25 mouse cellular contexts compared by ENCODE assay signal in genomic region chr13:29359341-29359740, GRCm38 (mm10).
A peak's percentile ranks its signal among the peaks of the same experiment; 100 is the strongest.
DNase-seq lines count a peak whose midpoint lies in the region; ATAC-seq and TF ChIP-seq lines count a peak whose summit lies in the region.
"Had no signal": no experiment of that assay in that cellular context is flagged by ENCODE, and none has a peak within 500 bp of the region (broad histone marks: within the 10 kb centered on the region; RNA-seq: fewer than 3 reads in every experiment).

No protein-coding gene starts in this region.

- peaks cover 39% of the 10 kb centered on the region for H3K4me1 ChIP-seq in kidney, embryonic 15.5 days
- H3K4me1 ChIP-seq in kidney, postnatal 0 days (replicated peaks; ENCODE audit: insufficient read depth, low read length): peaks cover 19% of the 10 kb centered on the region; the same call in 1 of the 2 replicates
- H3K4me1 ChIP-seq in hindbrain, embryonic 16.5 days (ENCODE audit: control insufficient read depth, insufficient read depth, low read depth, low read length): peaks cover 13% of the 10 kb centered on the region

- no peaks in the 10 kb centered on the region for H3K36me3 ChIP-seq in kidney, embryonic 15.5 days
- no peaks in the 10 kb centered on the region for H3K36me3 ChIP-seq in kidney, postnatal 0 days (ENCODE audit: insufficient read depth, low read length)
- no peaks in the 10 kb centered on the region for H3K36me3 ChIP-seq in hindbrain, embryonic 16.5 days (ENCODE audit: control insufficient read depth, insufficient read depth, low read length)
- H3K36me3 ChIP-seq: forebrain, embryonic 10.5 days; heart, embryonic 10.5 days; heart, embryonic 13.5 days had no signal

- no peak overlapping the region for H3K9ac ChIP-seq in kidney, embryonic 15.5 days
- no peak overlapping the region for H3K9ac ChIP-seq in kidney, postnatal 0 days (ENCODE audit: low read depth, low read length)
- no peak overlapping the region for H3K9ac ChIP-seq in hindbrain, embryonic 16.5 days (ENCODE audit: low read depth, low read length)
- H3K9ac ChIP-seq: heart, embryonic 13.5 days; hindbrain, embryonic 14.5 days had no signal

- no peak overlapping the region for H3K4me3 ChIP-seq in kidney, embryonic 15.5 days (replicated peaks)
- H3K4me3 ChIP-seq in kidney, postnatal 0 days (replicated peaks; ENCODE audit: low read depth, low read length): no peak overlapping the region
- H3K4me3 ChIP-seq in hindbrain, embryonic 16.5 days (ENCODE audit: low read length): no peak overlapping the region
- H3K4me3 ChIP-seq: forebrain, embryonic 10.5 days; heart, adult 2 months; heart, embryonic 10.5 days; heart, embryonic 13.5 days had no signal

- DNase-seq in kidney, adult 11 months: peak; percentile 63
- DNase-seq in kidney, adult 8-10 months: peak; percentile 57 to 61
- no peak for DNase-seq in kidney, postnatal 0 days (ENCODE audit: low spot score)
- peak; percentile 41 to 74 for DNase-seq in kidney, postnatal 25 days
- DNase-seq in cerebellum, adult 8-10 months: no peak
- DNase-seq: adrenal gland, postnatal 10 days; adrenal gland, postnatal 36 days; cerebellum, adult 11 months; cerebellum, adult 2 months; cerebellum, postnatal 10 days; gastrocnemius, postnatal 25 days; heart, adult 2 months; heart, postnatal 14 days; heart, postnatal 4 days had no signal

- H3K27me3 ChIP-seq in kidney, embryonic 15.5 days: no peaks in the 10 kb centered on the region
- H3K27me3 ChIP-seq in kidney, postnatal 0 days (ENCODE audit: insufficient read depth, low read length): no peaks in the 10 kb centered on the region
- no peaks in the 10 kb centered on the region for H3K27me3 ChIP-seq in hindbrain, embryonic 16.5 days (replicated peaks; ENCODE audit: control insufficient read depth, insufficient read depth, low read length)
- H3K27me3 ChIP-seq: CH12.LX; heart, embryonic 13.5 days; Patski had no signal

- no peak for TF ChIP-seq CTCF in kidney, postnatal 0 days (IDR thresholded peaks at IDR 0.05; ENCODE audit: low read depth)

- no peak overlapping the region for H3K4me2 ChIP-seq in kidney, embryonic 15.5 days
- no peak overlapping the region for H3K4me2 ChIP-seq in kidney, postnatal 0 days (ENCODE audit: low read length)
- H3K4me2 ChIP-seq in hindbrain, embryonic 16.5 days (ENCODE audit: low read length): no peak overlapping the region
- H3K4me2 ChIP-seq: heart, embryonic 13.5 days; hindbrain, embryonic 14.5 days had no signal

- WGBS in kidney, embryonic 15.5 days: 85% methylated on average over 1 of the region's 1 CpGs
- WGBS in kidney, postnatal 0 days: 76% methylated on average over 1 of the region's 1 CpGs
- 100% methylated on average over 1 of the region's 1 CpGs for WGBS in hindbrain, embryonic 16.5 days

- ATAC-seq in kidney, embryonic 15.5 days (replicated peaks; ENCODE audit: low FRiP score): no peak
- ATAC-seq in kidney, postnatal 0 days (replicated peaks; ENCODE audit: low FRiP score, low read depth): peak; percentile 86
- ATAC-seq in CD4-positive, CD25-positive, alpha-beta regulatory T cell, adult 4 months: no peak
- ATAC-seq in hindbrain, embryonic 16.5 days: no peak
- ATAC-seq: forebrain, embryonic 14.5 days; Patski had no signal

- H3K9me3 ChIP-seq in kidney, embryonic 15.5 days (replicated peaks): no peaks in the 10 kb centered on the region
- no peaks in the 10 kb centered on the region for H3K9me3 ChIP-seq in kidney, postnatal 0 days (replicated peaks; ENCODE audit: low read length)
- H3K9me3 ChIP-seq in hindbrain, embryonic 16.5 days (ENCODE audit: control insufficient read depth, low read length): no peaks in the 10 kb centered on the region; the same call in 1 of the 2 replicates
- H3K9me3 ChIP-seq: forebrain, embryonic 10.5 days; G1E; heart, embryonic 10.5 days had no signal

- H3K27ac ChIP-seq in kidney, embryonic 15.5 days: no peak overlapping the region
- no peak overlapping the region for H3K27ac ChIP-seq in kidney, postnatal 0 days
- no peak overlapping the region for H3K27ac ChIP-seq in hindbrain, embryonic 16.5 days (ENCODE audit: low read depth, low read length)
- H3K27ac ChIP-seq: forebrain, embryonic 10.5 days; heart, adult 2 months; heart, embryonic 10.5 days; heart, embryonic 13.5 days; hindbrain, embryonic 14.5 days had no signal

Comparison
In these comparisons a context has a peak if more than half of its experiments do, and no peak if none do; other contexts are left out.
1. DNase-seq: peak in kidney, adult 11 months (single experiment), kidney, adult 8-10 months (2 of 2) and kidney, postnatal 25 days (2 of 2); none in kidney, postnatal 0 days (single experiment) and cerebellum, adult 8-10 months (single experiment).